Comparison of ENCODE assay signal across 25 mouse cellular contexts in genomic region chr13:49175509-49175908, GRCm38 (mm10). TPM values are rescaled to one million over a fixed set of nuclear protein-coding genes. Genes with fewer than 3 reads are reported as not detected.
"Had no signal": no experiment of that assay in that cellular context is flagged by ENCODE, and none has a peak within 500 bp of the region (broad histone marks: within the 10 kb centered on the region; RNA-seq: fewer than 3 reads in every experiment).

No protein-coding gene starts in this region.

- H3K9me3 ChIP-seq: heart, embryonic 13.5 days; heart, embryonic 15.5 days; hindbrain, embryonic 13.5 days; hindbrain, embryonic 15.5 days; kidney, embryonic 15.5 days; limb, embryonic 12.5 days; limb, embryonic 15.5 days; liver, embryonic 12.5 days had no signal

- H3K27ac ChIP-seq: heart, adult 2 months; heart, embryonic 13.5 days; heart, embryonic 15.5 days; hindbrain, embryonic 13.5 days; hindbrain, embryonic 15.5 days; hindbrain, postnatal 0 days; kidney, embryonic 15.5 days; kidney, postnatal 0 days; limb, embryonic 12.5 days; limb, embryonic 15.5 days; liver, embryonic 12.5 days had no signal

- H3K4me3 ChIP-seq: heart, adult 2 months; heart, embryonic 13.5 days; heart, embryonic 15.5 days; hindbrain, embryonic 13.5 days; hindbrain, embryonic 15.5 days; kidney, embryonic 15.5 days; limb, embryonic 12.5 days; limb, embryonic 15.5 days; liver, embryonic 12.5 days had no signal

- H3K4me2 ChIP-seq: heart, embryonic 11.5 days; heart, embryonic 13.5 days; heart, embryonic 15.5 days; hindbrain, embryonic 13.5 days; hindbrain, embryonic 15.5 days; kidney, embryonic 15.5 days; limb, embryonic 12.5 days; limb, embryonic 15.5 days; liver, embryonic 12.5 days had no signal

- H3K36me3 ChIP-seq: heart, embryonic 13.5 days; heart, embryonic 15.5 days; hindbrain, embryonic 13.5 days; hindbrain, embryonic 15.5 days; kidney, embryonic 15.5 days; limb, embryonic 12.5 days; limb, embryonic 15.5 days; liver, embryonic 12.5 days had no signal

- H3K9ac ChIP-seq: heart, embryonic 13.5 days; heart, embryonic 15.5 days; hindbrain, embryonic 13.5 days; hindbrain, embryonic 15.5 days; kidney, embryonic 15.5 days; limb, embryonic 12.5 days; limb, embryonic 15.5 days; liver, embryonic 12.5 days had no signal

- H3K27me3 ChIP-seq: heart, embryonic 15.5 days; hindbrain, embryonic 13.5 days; hindbrain, embryonic 15.5 days; limb, embryonic 15.5 days had no signal

- ATAC-seq: hindbrain, postnatal 0 days; intestine, embryonic 16.5 days; liver, embryonic 12.5 days had no signal

- H3K4me1 ChIP-seq: limb, embryonic 12.5 days had no signal

- DNase-seq: gastrocnemius, postnatal 14 days; gastrocnemius, postnatal 36 days; heart, adult 2 months; heart, postnatal 10 days; kidney, adult 11 months; kidney, adult 2 months; kidney, adult 9 months; kidney, postnatal 14 days; kidney, postnatal 36 days; layer of hippocampus, adult 9-11 months; layer of hippocampus, postnatal 36 days; left cerebral cortex, postnatal 4 days had no signal

RNA-seq across cellular contexts. Expression of gene Wnk2, which starts 27.7 kb away (rescaled TPM):
- total RNA-seq: hematopoietic stem cell, adult 5-6 weeks had no signal
